Mouse (Mus musculus): Measurements from ENCODE around the gene Nqo2. TPM values are rescaled to one million over a fixed set of nuclear protein-coding genes. Genes with fewer than 3 reads are reported as not detected.

The Nqo2 gene
- polyA plus RNA-seq (2012; fragmentation: generic; extraction: Trizol) = 10 to 100 TPM; 14.2 to 21.7 TPM

DNA sequence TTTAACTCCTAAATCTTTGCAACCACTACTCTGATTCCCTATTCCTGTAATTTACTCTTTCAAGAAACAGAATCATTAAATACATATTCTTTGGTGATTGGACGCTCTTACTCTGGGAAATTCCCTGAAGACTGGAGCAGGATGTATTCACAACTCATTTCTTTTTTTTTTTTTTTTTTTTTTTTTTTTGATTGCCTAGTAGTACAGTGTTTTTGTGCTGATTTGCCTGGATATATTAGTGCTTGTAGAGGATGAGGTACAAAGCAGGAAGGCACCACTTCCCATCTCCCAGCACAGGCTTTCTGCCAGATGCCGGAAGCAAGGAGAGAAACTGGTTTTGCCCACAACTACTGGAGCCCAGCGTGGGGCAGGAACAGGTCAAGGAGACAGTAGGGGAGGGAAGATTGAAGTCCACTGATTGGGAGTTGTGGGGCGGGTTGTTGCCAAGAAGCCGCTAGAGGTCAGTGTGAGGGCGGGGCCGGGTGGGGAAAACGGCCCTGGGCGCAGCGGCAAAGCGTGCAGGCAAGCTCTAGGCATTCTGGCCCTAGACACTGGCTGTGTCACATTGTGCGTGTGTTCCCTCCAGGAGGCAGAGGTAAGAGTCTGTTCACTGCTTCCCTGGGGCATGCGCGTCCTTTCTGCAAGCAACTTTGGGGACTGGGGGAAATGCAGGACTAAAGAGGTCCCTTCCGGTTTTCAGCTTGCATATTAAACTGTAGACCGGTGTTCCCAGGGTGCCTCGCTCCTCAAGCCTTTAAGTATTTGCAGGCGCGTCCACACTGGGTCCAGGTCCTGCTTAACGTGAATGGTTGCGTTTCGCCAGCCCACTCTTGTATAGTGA lies at the start of gene Nqo2:
TSS of gene Nqo2 (plus strand) at position 482 of the 841 bp plus-strand sequence.

DNA sequence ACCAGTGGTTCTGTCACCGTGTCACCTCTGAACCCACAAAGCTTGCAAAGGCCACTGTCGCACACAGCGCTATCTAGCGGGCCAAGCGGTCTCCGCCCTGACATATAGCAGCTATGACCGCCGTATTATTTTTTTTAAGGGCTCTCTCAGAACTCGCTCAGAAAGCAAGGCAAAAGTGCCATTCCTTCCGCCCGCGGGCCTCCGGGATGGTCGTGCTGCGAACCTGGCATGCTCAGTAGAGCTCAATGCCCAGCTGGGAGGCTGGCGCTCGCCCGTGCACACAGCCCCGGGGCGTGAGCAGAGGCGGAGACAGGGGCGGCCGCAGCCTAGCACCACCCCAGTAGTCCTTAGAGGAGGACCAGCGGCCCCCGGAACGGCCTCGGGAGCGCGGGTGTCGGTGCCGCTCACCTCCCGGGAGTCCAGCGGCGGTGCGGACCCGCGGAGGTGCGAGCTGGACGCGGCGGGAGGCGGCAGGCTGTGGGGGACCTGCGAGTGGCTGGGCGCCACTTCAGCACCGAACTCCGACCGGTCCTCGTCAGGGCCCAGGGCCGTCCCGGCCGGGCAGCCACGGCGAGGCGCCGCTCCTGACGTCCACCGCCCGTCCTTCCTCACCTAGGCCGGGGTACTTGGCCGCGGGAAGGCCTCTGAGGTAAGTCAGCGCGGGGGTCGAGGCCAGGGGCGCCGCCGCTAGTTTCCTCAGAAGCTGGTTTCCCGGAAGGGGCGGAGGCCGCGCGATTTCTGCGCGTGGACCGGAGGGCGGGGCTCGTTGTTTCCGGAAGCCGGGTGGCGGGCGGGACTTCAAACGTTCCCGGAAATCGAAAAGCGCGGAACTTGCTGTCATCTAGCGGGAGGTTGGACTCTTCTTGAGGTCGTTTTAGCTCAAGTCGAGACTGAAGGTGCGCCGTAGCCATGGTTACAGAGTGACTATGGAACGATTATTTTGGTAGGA lies 37.8 kb downstream of the Nqo2 start, which contains the start of the genes Ripk1 and Serpinb6a:
TSS of gene Ripk1 (plus strand) at position 306 of the 949 bp plus-strand sequence.
TSS of gene Serpinb6a (minus strand) at position 737 of the 949 bp plus-strand sequence.

GRCm38 (mm10) chr13:34037172-34038055 lies 72.9 kb downstream of the Nqo2 start, which contains the start of gene Bphl:
Bphl (plus strand) TSS chr13:34037597.

Other genes starting within 250 kb of the Nqo2 start
- not detected for gene Serpinb6e, start 121.3 kb upstream of the Nqo2 start, polyA plus RNA-seq (2012; fragmentation: generic; extraction: Trizol)
- not detected for gene Serpinb6c, start 59.0 kb upstream of the Nqo2 start, polyA plus RNA-seq (2012; fragmentation: generic; extraction: Trizol)
- gene Ripk1, start 37.7 kb downstream of the Nqo2 start, polyA plus RNA-seq (2012; fragmentation: generic; extraction: Trizol) = 10 to 100 TPM in 1 of 2 experiments, 1 to 10 TPM in 1; 1.9 to 14.3 TPM
- gene Serpinb6a, start 38.1 kb downstream of the Nqo2 start, polyA plus RNA-seq (2012; fragmentation: generic; extraction: Trizol) = 100 to 1,000 TPM; 126 to 299 TPM
- 10 to 100 TPM; 15.9 to 71.6 TPM for gene Bphl, start 72.9 kb downstream of the Nqo2 start, polyA plus RNA-seq (2012; fragmentation: generic; extraction: Trizol)
- gene Tubb2a, start 113.3 kb downstream of the Nqo2 start, polyA plus RNA-seq (2012; fragmentation: generic; extraction: Trizol) = 100 to 1,000 TPM; 113 to 426 TPM
- 1 to 10 TPM in 1 of 2 experiments, under 1 TPM in 1; 0.36 to 2.4 TPM for gene Tubb2b, start 165.8 kb downstream of the Nqo2 start, polyA plus RNA-seq (2012; fragmentation: generic; extraction: Trizol)
- gene Psmg4, start 198.3 kb downstream of the Nqo2 start, polyA plus RNA-seq (2012; fragmentation: generic; extraction: Trizol) = 100 to 1,000 TPM; 192 to 205 TPM